Mouse (Mus musculus) hindbrain, embryonic 11.5 days (tissue): ENCODE measurements at regions not wholly inside any gene's neighbourhood (a gene's known extent, or its start where the extent isn't known, plus 50 kb on each side); places are given as distances from the start of the nearest gene placed in this dataset.

Experiments
- ATAC-seq: fragments of 200-750 bp; cut with Nextera tagmentation; 2 replicates; pipeline ENCODE4 v1.8.0; 2017; ENCODE audit warnings: mild to moderate bottlenecking, moderate TSS enrichment, moderate library complexity; ENCODE audit not compliant: low FRiP score
- DNase-seq: peaks from one replicate; pipeline ENCODE4 v3.0.0-alpha.2; 2015; ENCODE audit warnings: low spot score
- H3K27ac ChIP-seq: fragments of 300-500 bp; sonication (generic); 2 replicates; pipeline ENCODE4 v1.5.1; 2014; ENCODE audit warnings: mild to moderate bottlenecking, low read depth, low read length
- H3K27me3 ChIP-seq: fragments of 300-500 bp; sonication (generic); 2 replicates; pipeline ENCODE4 v1.6.1; 2014; ENCODE audit warnings: mild to moderate bottlenecking, low read length, moderate library complexity, mixed read lengths; ENCODE audit not compliant: control insufficient read depth, insufficient read depth
- H3K36me3 ChIP-seq: fragments of 300-500 bp; sonication (generic); 2 replicates; pipeline ENCODE4 v1.6.1; 2014; ENCODE audit warnings: mild to moderate bottlenecking, low read length, moderate library complexity, mixed read lengths; ENCODE audit not compliant: control insufficient read depth, insufficient read depth
- H3K4me1 ChIP-seq: fragments of 300-500 bp; sonication (generic); replicated peaks from 2 replicates; pipeline ENCODE4 v1.6.1; 2014; ENCODE audit warnings: low read length, mixed read lengths; ENCODE audit not compliant: control insufficient read depth, insufficient read depth
- H3K4me2 ChIP-seq: fragments of 300-500 bp; sonication (generic); replicated peaks from 2 replicates; pipeline ENCODE4 v1.6.1; 2014; ENCODE audit warnings: mild to moderate bottlenecking, low read depth, low read length
- H3K4me3 ChIP-seq: fragments of 300-500 bp; sonication (generic); 2 replicates; pipeline ENCODE4 v1.5.1; 2014; ENCODE audit warnings: low read depth, low read length
- H3K9ac ChIP-seq: fragments of 300-500 bp; sonication (generic); 2 replicates; pipeline ENCODE4 v1.6.1; 2014; ENCODE audit warnings: low read depth, low read length
- H3K9me3 ChIP-seq: fragments of 300-500 bp; sonication (generic); 2 replicates; pipeline ENCODE4 v1.6.1; 2016; ENCODE audit warnings: low read length; ENCODE audit not compliant: control insufficient read depth
- WGBS: fragments of 180-500 bp; shearing (Covaris S2); extraction: QIAGEN DNeasy Blood & Tissue Kit; methylation state at CpG from one replicate; pipeline ENCODE4 v1.1.7; 2014; 5-methylcytosine and 5-hydroxymethylcytosine counted together

- 86% methylated on average over 1 of the region's 1 CpGs for WGBS
Observed at GRCm38 (mm10) chr10:37495467-37495866, 356.7 kb upstream of the Marcks start.

GRCm38 (mm10) chr10:37494552-37495166 is 355.9 kb upstream of the Marcks start:
- Histone ChIP-seq H3K4me2 (no peak overlapping the region), H3K9me3 (no peaks in the 10 kb centered on the region), H3K9ac (no peak overlapping the region), H3K4me3 (no peak overlapping the region), H3K27ac (no peak overlapping the region), H3K36me3 (no peaks in the 10 kb centered on the region), H3K27me3 (no peaks in the 10 kb centered on the region), H3K4me1 (no peaks in the 10 kb centered on the region)
- DNase-seq = no peak
- ATAC-seq = no peak
- 43% methylated on average over 3 of the region's 3 CpGs for WGBS

More at GRCm38 (mm10) chr10:37495467-37495866, 356.7 kb upstream of the Marcks start:
- Histone ChIP-seq H3K4me1 (no peaks in the 10 kb centered on the region), H3K27ac (no peak overlapping the region), H3K4me3 (no peak overlapping the region), H3K27me3 (no peaks in the 10 kb centered on the region), H3K36me3 (no peaks in the 10 kb centered on the region), H3K4me2 (no peak overlapping the region), H3K9me3 (no peaks in the 10 kb centered on the region), H3K9ac (no peak overlapping the region)
- DNase-seq = no peak
- ATAC-seq = no peak

GRCm38 (mm10) chr10:37494098-37494497 is 355.4 kb upstream of the Marcks start:
- Histone ChIP-seq H3K27me3 (no peaks in the 10 kb centered on the region), H3K4me2 (no peak overlapping the region), H3K9me3 (no peaks in the 10 kb centered on the region), H3K36me3 (no peaks in the 10 kb centered on the region), H3K9ac (no peak overlapping the region), H3K4me3 (no peak overlapping the region), H3K27ac (no peak overlapping the region), H3K4me1 (no peaks in the 10 kb centered on the region)
- WGBS = 43% methylated on average over 2 of the region's 2 CpGs
- DNase-seq = no peak
- ATAC-seq = no peak

GRCm38 (mm10) chr10:37484311-37485023 is 345.7 kb upstream of the Marcks start:
- H3K36me3 ChIP-seq = no peaks in the 10 kb centered on the region
- no peak overlapping the region for H3K9ac ChIP-seq
- H3K4me1 ChIP-seq = no peaks in the 10 kb centered on the region
- DNase-seq = no peak
- no peaks in the 10 kb centered on the region for H3K9me3 ChIP-seq
- H3K27me3 ChIP-seq = no peaks in the 10 kb centered on the region
- H3K4me3 ChIP-seq = no peak overlapping the region
- 82% methylated on average over 6 of the region's 6 CpGs for WGBS
- H3K27ac ChIP-seq = no peak overlapping the region
- no peak for ATAC-seq
- no peak overlapping the region for H3K4me2 ChIP-seq

GRCm38 (mm10) chr10:37483521-37483920 is 344.8 kb upstream of the Marcks start:
- Histone ChIP-seq H3K36me3 (no peaks in the 10 kb centered on the region), H3K27me3 (no peaks in the 10 kb centered on the region), H3K4me1 (no peaks in the 10 kb centered on the region), H3K9me3 (no peaks in the 10 kb centered on the region), H3K27ac (no peak overlapping the region), H3K9ac (no peak overlapping the region), H3K4me3 (no peak overlapping the region), H3K4me2 (no peak overlapping the region)
- ATAC-seq = no peak
- no peak for DNase-seq
- WGBS = 52% methylated on average over 4 of the region's 4 CpGs

GRCm38 (mm10) chr10:37481879-37482278 is 343.2 kb upstream of the Marcks start:
- ATAC-seq = no peak
- whole genome bisulfite sequencing = 77% methylated on average over 1 of the region's 1 CpGs
- H3K4me2 ChIP-seq = no peak overlapping the region

GRCm38 (mm10) chr10:37480331-37480730 is 341.6 kb upstream of the Marcks start:
- H3K27me3 ChIP-seq = no peaks in the 10 kb centered on the region
- H3K4me2 ChIP-seq = no peak overlapping the region
- no peak overlapping the region for H3K4me3 ChIP-seq
- no peak overlapping the region for H3K9ac ChIP-seq
- no peaks in the 10 kb centered on the region for H3K9me3 ChIP-seq
- H3K4me1 ChIP-seq = no peaks in the 10 kb centered on the region
- H3K27ac ChIP-seq = no peak overlapping the region
- H3K36me3 ChIP-seq = no peaks in the 10 kb centered on the region
- 89% methylated on average over 1 of the region's 1 CpGs for WGBS
- DNase-seq = no peak
- ATAC-seq = no peak

More at GRCm38 (mm10) chr10:37481879-37482278, 343.2 kb upstream of the Marcks start:
- no peak for DNase-seq
- Histone ChIP-seq H3K4me1 (no peaks in the 10 kb centered on the region), H3K9me3 (no peaks in the 10 kb centered on the region), H3K27me3 (no peaks in the 10 kb centered on the region), H3K9ac (no peak overlapping the region), H3K27ac (no peak overlapping the region), H3K4me3 (no peak overlapping the region), H3K36me3 (no peaks in the 10 kb centered on the region)

- ATAC-seq (no peak), DNase-seq (no peak)
- Histone ChIP-seq H3K4me1 (no peaks in the 10 kb centered on the region), H3K4me3 (no peak overlapping the region), H3K27ac (no peak overlapping the region), H3K27me3 (no peaks in the 10 kb centered on the region), H3K4me2 (no peak overlapping the region), H3K9ac (no peak overlapping the region), H3K9me3 (no peaks in the 10 kb centered on the region), H3K36me3 (no peaks in the 10 kb centered on the region)
- 91% methylated on average over 2 of the region's 2 CpGs for WGBS
Observed at GRCm38 (mm10) chr10:37478108-37478507, 339.4 kb upstream of the Marcks start.

- Histone ChIP-seq H3K4me3 (no peak overlapping the region), H3K27ac (no peak overlapping the region), H3K9ac (no peak overlapping the region), H3K27me3 (no peaks in the 10 kb centered on the region), H3K4me2 (no peak overlapping the region), H3K36me3 (no peaks in the 10 kb centered on the region), H3K4me1 (no peaks in the 10 kb centered on the region), H3K9me3 (no peaks in the 10 kb centered on the region)
- ATAC-seq (no peak), DNase-seq (no peak)
- 77% methylated on average over 5 of the region's 5 CpGs for WGBS
Observed at GRCm38 (mm10) chr10:37473086-37473485, 334.4 kb upstream of the Marcks start.
